Mouse (Mus musculus) olfactory bulb, adult 2 months (tissue): ENCODE measurements around the gene Abi3bp.

Experiments used
- CTCF ChIP-seq: fragments of 200-500 bp; IDR thresholded peaks from 2 replicates; pipeline ENCODE4 v1.5.1; 2012; ENCODE audit warnings: low read depth, mild to moderate bottlenecking, low read length, moderate library complexity; ENCODE audit not compliant: insufficient read depth
- POLR2A ChIP-seq: fragments of 200-500 bp; IDR thresholded peaks from 2 replicates; pipeline ENCODE4 v1.6.1; 2012; ENCODE audit warnings: mild to moderate bottlenecking, low read depth, low read length, moderate library complexity; ENCODE audit not compliant: insufficient read depth

DNA sequence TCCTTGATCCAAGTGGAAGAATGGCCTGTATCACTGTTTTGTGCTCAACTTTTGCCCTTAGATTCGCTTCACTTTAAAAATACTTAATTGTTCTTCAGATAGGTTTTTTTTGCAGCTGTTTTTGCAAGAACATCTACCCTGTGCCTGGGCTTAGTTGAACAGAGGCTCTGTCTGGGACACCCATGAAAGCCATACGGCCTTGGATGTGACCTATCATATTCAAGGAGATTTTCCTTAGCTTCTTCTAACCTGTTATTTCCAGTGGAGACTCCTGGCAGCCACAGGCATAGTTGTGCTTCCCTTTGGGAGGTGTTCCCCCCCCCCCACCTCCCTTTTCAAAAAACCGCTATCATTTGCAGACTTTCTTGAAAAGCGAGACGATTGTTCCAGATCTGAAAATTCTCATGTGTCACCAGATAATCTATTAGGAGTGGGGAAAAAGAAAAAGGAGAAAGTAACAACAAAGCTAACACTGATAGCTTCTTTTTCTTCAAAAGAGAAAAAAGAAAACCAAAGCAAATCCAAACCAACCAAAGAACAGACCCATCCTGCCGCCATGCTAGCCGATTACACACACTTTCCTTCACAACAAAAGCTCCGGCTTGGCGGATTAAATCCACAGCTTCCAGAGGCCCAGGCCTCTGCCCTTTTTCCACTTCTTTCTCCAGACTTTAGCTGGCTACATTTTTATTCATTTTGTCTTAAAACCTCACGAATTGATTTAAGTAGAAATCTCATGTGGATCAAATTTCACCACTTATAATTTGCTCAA is 133.6 kb downstream of the Abi3bp start:
- TF ChIP-seq CTCF: no peak
- TF ChIP-seq POLR2A: no peak
